Mouse (Mus musculus) heart, embryonic 14.5 days (tissue): ENCODE results near the gene Ift81. TPM values are rescaled to one million over a fixed set of nuclear protein-coding genes. Genes with fewer than 3 reads are reported as not detected.
A peak's percentile ranks its signal among the peaks of the same experiment; 100 is the strongest.

Source experiments
- ATAC-seq: fragments of 200-750 bp; cut with Nextera tagmentation; 2 replicates; pipeline ENCODE4 v1.8.0; 2017; ENCODE audit warnings: low read depth, moderate TSS enrichment; ENCODE audit not compliant: insufficient number of reproducible peaks, insufficient read depth, low FRiP score
- H3K27ac ChIP-seq, 2 experiments: fragments of 200-500 bp in 1 of 2; fragments of 300-500 bp in 1 of 2; sonication (generic) in 1 of 2; replicated peaks in 1 of 2; 2 replicates each; pipeline ENCODE4 v1.5.1; 2012 to 2014; ENCODE audit warnings: low read depth in 2 of 2, low read length in 2 of 2, control low read depth in 1 of 2, mild to moderate bottlenecking in 1 of 2, mixed read lengths in 1 of 2; ENCODE audit not compliant: control insufficient read depth in 1 of 2, insufficient read depth in 1 of 2
- H3K27me3 ChIP-seq: fragments of 300-500 bp; sonication (generic); 2 replicates; pipeline ENCODE4 v1.6.1; 2014; ENCODE audit warnings: mild to moderate bottlenecking, low read length, control low read depth; ENCODE audit not compliant: control insufficient read depth, insufficient read depth
- H3K36me3 ChIP-seq: fragments of 300-500 bp; sonication (generic); 2 replicates; pipeline ENCODE4 v1.6.1; 2014; ENCODE audit warnings: mild to moderate bottlenecking, control low read depth, low read length, mixed read lengths; ENCODE audit not compliant: control insufficient read depth, insufficient read depth
- H3K4me1 ChIP-seq, 2 experiments: fragments of 200-500 bp in 1 of 2; fragments of 300-500 bp in 1 of 2; sonication (generic) in 1 of 2; 2 replicates each; pipeline ENCODE4 v1.6.1; 2012 to 2014; ENCODE audit warnings: low read length in 2 of 2, control low read depth in 1 of 2, mixed read lengths in 1 of 2; ENCODE audit not compliant: control insufficient read depth in 2 of 2, insufficient read depth in 2 of 2
- H3K4me2 ChIP-seq: fragments of 300-500 bp; sonication (generic); 2 replicates; pipeline ENCODE4 v1.6.1; 2014; ENCODE audit warnings: mild to moderate bottlenecking, low read length
- H3K4me3 ChIP-seq, 2 experiments: fragments of 200-500 bp in 1 of 2; fragments of 300-500 bp in 1 of 2; sonication (generic) in 1 of 2; 2 replicates each; pipeline ENCODE4 v1.5.1; 2012 to 2014; ENCODE audit warnings: low read length in 2 of 2, mild to moderate bottlenecking in 2 of 2, control low read depth in 1 of 2, low read depth in 1 of 2, moderate library complexity in 1 of 2; ENCODE audit not compliant: control insufficient read depth in 1 of 2, insufficient read depth in 1 of 2
- H3K9ac ChIP-seq: fragments of 300-500 bp; sonication (generic); 2 replicates; pipeline ENCODE4 v1.6.1; 2014; ENCODE audit warnings: mild to moderate bottlenecking, low read length
- H3K9me3 ChIP-seq: fragments of 300-500 bp; sonication (generic); 2 replicates; pipeline ENCODE4 v1.6.1; 2016; ENCODE audit warnings: low read length, control low read depth; ENCODE audit not compliant: control insufficient read depth
- WGBS: fragments of 180-500 bp; shearing (Covaris S2); extraction: QIAGEN DNeasy Blood & Tissue Kit; methylation state at CpG from one replicate; pipeline ENCODE4 v1.1.7; 2014; 5-methylcytosine and 5-hydroxymethylcytosine counted together
- polyA plus RNA-seq: library from polyadenylated mRNA; unstranded; fragments of >200 nt; fragmentation: Nextera tagmentation; extraction: Ambion mirVana; gene quantifications from 2 replicates; pipeline ENCODE4 v1.2.1, GENCODE M21; 2014

Ift81 gene
- polyA plus RNA-seq, 1 experiment from 2014 or later: 41.2 TPM

DNA sequence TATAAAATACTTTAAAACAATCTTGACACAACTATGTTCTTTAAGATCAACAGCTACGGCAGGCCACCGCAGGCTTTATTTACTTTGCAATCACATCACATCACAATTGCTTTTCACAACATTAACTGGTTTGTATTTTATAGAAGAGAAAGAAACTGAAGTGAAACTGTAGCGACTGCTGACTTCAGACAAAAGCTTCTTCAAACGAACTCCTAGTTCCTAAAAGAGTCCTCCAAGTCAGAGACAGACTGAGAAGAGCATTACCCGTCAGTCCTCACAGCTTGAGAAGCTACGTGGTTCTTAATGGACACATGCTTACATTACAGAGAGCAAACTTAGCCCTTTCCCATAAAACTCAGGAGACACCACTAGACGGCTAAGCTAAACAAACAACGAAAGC, 63.9 kb downstream of the Ift81 start:
- H3K9me3 ChIP-seq: no peaks in the 10 kb centered on the region
- no peak overlapping the region for H3K9ac ChIP-seq
- peaks cover 13 to 28% of the 10 kb centered on the region in 2 experiments for H3K4me1 ChIP-seq
- H3K4me2 ChIP-seq: no peak overlapping the region
- WGBS: 78% methylated on average over 8 of the region's 8 CpGs
- H3K4me3 ChIP-seq: no peak overlapping the region
- no peak for ATAC-seq
- H3K27ac ChIP-seq: no peak overlapping the region; a peak in 1 of 4 replicates
- peaks cover 15% of the 10 kb centered on the region for H3K36me3 ChIP-seq
- H3K27me3 ChIP-seq: no peaks in the 10 kb centered on the region

DNA sequence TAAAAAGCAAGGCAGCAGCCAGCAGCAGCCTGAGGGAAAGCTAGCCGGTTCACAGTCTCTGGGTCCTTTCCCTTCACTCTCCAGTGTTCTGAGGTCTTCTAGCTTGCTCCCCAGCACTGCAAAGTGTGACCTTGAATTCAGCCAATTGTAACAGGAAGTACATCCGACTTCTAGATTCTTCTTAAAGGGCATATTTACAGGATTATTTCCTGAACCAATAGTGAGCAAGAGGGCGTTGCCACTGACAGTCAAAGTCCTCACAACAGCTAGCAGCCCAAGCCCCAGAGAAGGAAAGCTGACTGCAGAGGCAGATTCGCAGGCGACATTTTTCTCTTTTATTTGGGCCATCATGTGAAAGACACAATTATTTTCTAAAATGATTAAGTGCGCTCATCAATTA, 65.6 kb downstream of the Ift81 start:
- 0 out of 2 replicates have a peak overlapping the region, but pooled peaks have one; percentile 1 for H3K9ac ChIP-seq
- no peak overlapping the region for H3K4me3 ChIP-seq
- no peaks in the 10 kb centered on the region for H3K9me3 ChIP-seq
- peaks cover 18 to 33% of the 10 kb centered on the region in 2 experiments for H3K4me1 ChIP-seq
- 48% methylated on average over 6 of the region's 6 CpGs for WGBS
- H3K36me3 ChIP-seq: peaks cover 12% of the 10 kb centered on the region
- no peak for ATAC-seq
- no peaks in the 10 kb centered on the region for H3K27me3 ChIP-seq
- H3K4me2 ChIP-seq: no peak overlapping the region
- peak overlapping the region; percentile 18 to 71; a peak in 3 of 4 replicates for H3K27ac ChIP-seq

GRCm38 (mm10) chr5:122547810-122548209, 66.5 kb downstream of the Ift81 start:
- ATAC-seq: no peak
- no peak overlapping the region for H3K4me2 ChIP-seq
- H3K27ac ChIP-seq: peak overlapping the region; percentile 29 to 60; a peak in 1 of 4 replicates
- peaks cover 20 to 36% of the 10 kb centered on the region in 2 experiments for H3K4me1 ChIP-seq
- no peaks in the 10 kb centered on the region for H3K27me3 ChIP-seq
- WGBS: 71% methylated on average over 6 of the region's 6 CpGs
- H3K9me3 ChIP-seq: no peaks in the 10 kb centered on the region
- no peak overlapping the region for H3K9ac ChIP-seq
- H3K36me3 ChIP-seq: peaks cover 12% of the 10 kb centered on the region
- H3K4me3 ChIP-seq: no peak overlapping the region

GRCm38 (mm10) chr5:122547251-122547714, 67.0 kb downstream of the Ift81 start:
- Histone ChIP-seq H3K9me3 (no peaks in the 10 kb centered on the region), H3K27ac (peak overlapping the region; percentile 51 to 61), H3K4me1 (peaks cover 20 to 37% of the 10 kb centered on the region in 2 experiments), H3K4me2 (no peak overlapping the region), H3K36me3 (peaks cover 7% of the 10 kb centered on the region), H3K4me3 (no peak overlapping the region), H3K9ac (no peak overlapping the region; the same call in 1 of the 2 replicates), H3K27me3 (no peaks in the 10 kb centered on the region)
- no peak for ATAC-seq
- WGBS: 35% methylated on average over 7 of the region's 7 CpGs

- peaks cover 10% of the 10 kb centered on the region for H3K36me3 ChIP-seq
- ATAC-seq: 0 out of 2 replicates have a peak, but pooled peaks have one; percentile 32
- peak overlapping the region; percentile 41 for H3K9ac ChIP-seq
- peak overlapping the region; percentile 9; the same call in 1 of the 2 replicates for H3K4me2 ChIP-seq
- H3K27ac ChIP-seq: peak overlapping the region; percentile 91 to 94
- H3K4me3 ChIP-seq: no peak overlapping the region
- 38% methylated on average over 6 of the region's 6 CpGs for WGBS
- peaks cover 13 to 23% of the 10 kb centered on the region in 2 experiments for H3K4me1 ChIP-seq
- H3K9me3 ChIP-seq: no peaks in the 10 kb centered on the region
- H3K27me3 ChIP-seq: no peaks in the 10 kb centered on the region
Observed at GRCm38 (mm10) chr5:122543392-122543791, 70.9 kb downstream of the Ift81 start.

- no peaks in the 10 kb centered on the region for H3K27me3 ChIP-seq
- no peak overlapping the region for H3K27ac ChIP-seq
- peaks cover 10% of the 10 kb centered on the region for H3K36me3 ChIP-seq
- H3K9ac ChIP-seq: no peak overlapping the region
- no peak for ATAC-seq
- H3K4me2 ChIP-seq: no peak overlapping the region
- 88% methylated on average over 8 of the region's 8 CpGs for WGBS
- H3K9me3 ChIP-seq: no peaks in the 10 kb centered on the region
- peaks cover 6 to 11% of the 10 kb centered on the region in 2 experiments for H3K4me1 ChIP-seq
- H3K4me3 ChIP-seq: no peak overlapping the region
Observed at GRCm38 (mm10) chr5:122541871-122542270, 72.4 kb downstream of the Ift81 start.

DNA sequence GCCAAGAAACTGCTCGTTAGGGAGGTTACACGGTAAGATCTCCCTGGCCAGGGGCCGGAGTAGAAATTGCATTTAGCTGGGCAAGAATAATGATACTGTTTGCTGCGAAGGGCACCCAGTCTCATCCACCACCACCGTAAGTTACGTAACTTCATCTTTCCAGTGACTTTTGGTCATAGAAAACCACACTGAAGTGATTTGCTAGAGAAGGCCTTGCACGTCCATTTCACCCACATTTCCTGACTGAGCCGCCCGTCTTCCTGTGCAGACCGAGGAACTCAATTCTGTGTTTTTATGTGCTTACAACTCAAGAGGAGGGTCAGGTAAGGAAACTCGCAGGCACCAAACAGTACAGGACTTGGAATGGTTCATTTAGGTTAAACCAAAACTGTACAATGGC, 76.2 kb downstream of the Ift81 start:
- Histone ChIP-seq H3K27me3 (no peaks in the 10 kb centered on the region), H3K4me3 (no peak overlapping the region), H3K4me2 (no peak overlapping the region), H3K9ac (no peak overlapping the region), H3K4me1 (peaks cover 4 to 14% of the 10 kb centered on the region in 2 experiments), H3K9me3 (no peaks in the 10 kb centered on the region), H3K36me3 (peaks cover 10% of the 10 kb centered on the region), H3K27ac (no peak overlapping the region)
- no peak for ATAC-seq
- WGBS: 89% methylated on average over 11 of the region's 11 CpGs

GRCm38 (mm10) chr5:122537654-122538053, 76.7 kb downstream of the Ift81 start:
- Histone ChIP-seq H3K4me3 (no peak overlapping the region), H3K27me3 (no peaks in the 10 kb centered on the region), H3K4me2 (no peak overlapping the region), H3K27ac (no peak overlapping the region), H3K9ac (no peak overlapping the region), H3K36me3 (peaks cover 10% of the 10 kb centered on the region), H3K9me3 (no peaks in the 10 kb centered on the region), H3K4me1 (peaks cover 0 to 12% of the 10 kb centered on the region in 2 experiments; a peak in 2 of 4 replicates)
- no peak for ATAC-seq
- 98% methylated on average over 5 of the region's 5 CpGs for WGBS
